Mouse (Mus musculus): Measurements from ENCODE around the gene Eif3g.

DNA sequence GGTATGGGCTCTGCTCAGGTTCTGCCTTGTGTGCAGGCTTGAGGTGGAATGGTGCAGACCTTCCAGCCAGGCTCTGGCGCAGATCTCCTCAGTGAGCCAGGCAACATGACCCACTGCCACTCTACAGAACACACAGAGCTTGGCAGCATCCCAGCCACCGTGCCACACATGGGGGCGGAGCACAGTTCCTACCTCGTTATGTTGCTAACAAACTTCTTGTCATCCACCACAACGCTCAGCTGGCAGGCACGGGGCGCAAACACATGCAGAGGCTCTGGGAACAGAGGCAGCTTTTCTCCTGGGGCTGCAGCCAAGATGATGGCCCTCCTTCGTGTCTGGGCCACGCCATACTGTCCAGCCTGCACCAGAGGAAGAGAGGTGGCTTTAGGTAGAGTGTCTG is 11.5 kb upstream of the Eif3g start:
- TF ChIP-seq CTCF (IDR thresholded peaks at IDR 0.05; ENCODE audit: control insufficient read depth, insufficient read depth, low read length) (no peak), POLR2A (IDR thresholded peaks at IDR 0.05; ENCODE audit: borderline replicate concordance, control insufficient read depth, low read depth, low read length) (no peak)
